Mouse (Mus musculus): ENCODE data around the gene Rab21. TPM values are rescaled to one million over a fixed set of nuclear protein-coding genes. Genes with fewer than 3 reads are reported as not detected.

Rab21 gene
- polyA plus RNA-seq, 1 experiment from 2014 or later, result 10.6 TPM

- Histone ChIP-seq H3K36me3 (ENCODE audit: control insufficient read depth, insufficient read depth, low read length) (0 out of 2 replicates have a peak, but pooled peaks cover 3% of the 10 kb centered on the region), H3K4me3 (ENCODE audit: low read depth, low read length) (no peak overlapping the region), H3K27ac (ENCODE audit: low read depth, low read length) (no peak overlapping the region), H3K4me2 (replicated peaks; ENCODE audit: low read depth, low read length) (no peak overlapping the region), H3K9ac (ENCODE audit: low read depth, low read length) (no peak overlapping the region), H3K4me1 (replicated peaks; ENCODE audit: control insufficient read depth, insufficient read depth, low read length) (no peaks in the 10 kb centered on the region), H3K27me3 (ENCODE audit: control insufficient read depth, insufficient read depth, low read length) (no peaks in the 10 kb centered on the region), H3K9me3 (ENCODE audit: control insufficient read depth, low read length) (no peaks in the 10 kb centered on the region)
- ATAC-seq (ENCODE audit: low FRiP score), result no peak
- DNase-seq (ENCODE audit: low spot score), result peak; percentile 5
- WGBS, result 77% methylated on average over 6 of the region's 6 CpGs
Measured at GRCm38 (mm10) chr10:115354553-115354952, 39.2 kb upstream of the Rab21 start.

- DNase-seq (ENCODE audit: low spot score), result no peak
- 80% methylated on average over 2 of the region's 2 CpGs for WGBS
- Histone ChIP-seq H3K9ac (ENCODE audit: low read depth, low read length) (no peak overlapping the region), H3K9me3 (ENCODE audit: control insufficient read depth, low read length) (no peaks in the 10 kb centered on the region), H3K36me3 (ENCODE audit: control insufficient read depth, insufficient read depth, low read length) (no peaks in the 10 kb centered on the region), H3K27me3 (ENCODE audit: control insufficient read depth, insufficient read depth, low read length) (no peaks in the 10 kb centered on the region), H3K4me1 (replicated peaks; ENCODE audit: control insufficient read depth, insufficient read depth, low read length) (no peaks in the 10 kb centered on the region), H3K27ac (ENCODE audit: low read depth, low read length) (no peak overlapping the region), H3K4me2 (replicated peaks; ENCODE audit: low read depth, low read length) (no peak overlapping the region), H3K4me3 (ENCODE audit: low read depth, low read length) (no peak overlapping the region)
- ATAC-seq (ENCODE audit: low FRiP score), result no peak
Measured at GRCm38 (mm10) chr10:115350810-115351397, 35.5 kb upstream of the Rab21 start.

GRCm38 (mm10) chr10:115349509-115349908 is 34.1 kb upstream of the Rab21 start:
- Histone ChIP-seq H3K9ac (ENCODE audit: low read depth, low read length) (no peak overlapping the region), H3K27ac (ENCODE audit: low read depth, low read length) (no peak overlapping the region), H3K4me3 (ENCODE audit: low read depth, low read length) (no peak overlapping the region), H3K36me3 (ENCODE audit: control insufficient read depth, insufficient read depth, low read length) (0 out of 2 replicates have a peak, but pooled peaks cover 4% of the 10 kb centered on the region), H3K4me1 (replicated peaks; ENCODE audit: control insufficient read depth, insufficient read depth, low read length) (no peaks in the 10 kb centered on the region), H3K9me3 (ENCODE audit: control insufficient read depth, low read length) (no peaks in the 10 kb centered on the region), H3K4me2 (replicated peaks; ENCODE audit: low read depth, low read length) (no peak overlapping the region), H3K27me3 (ENCODE audit: control insufficient read depth, insufficient read depth, low read length) (no peaks in the 10 kb centered on the region)
- ATAC-seq (ENCODE audit: low FRiP score) (no peak), DNase-seq (ENCODE audit: low spot score) (no peak)
- WGBS, result 89% methylated on average over 7 of the region's 7 CpGs

- DNase-seq (ENCODE audit: low spot score), result no peak
- Histone ChIP-seq H3K9ac (ENCODE audit: low read depth, low read length) (no peak overlapping the region), H3K4me3 (ENCODE audit: low read depth, low read length) (no peak overlapping the region), H3K4me1 (replicated peaks; ENCODE audit: control insufficient read depth, insufficient read depth, low read length) (no peaks in the 10 kb centered on the region), H3K9me3 (ENCODE audit: control insufficient read depth, low read length) (no peaks in the 10 kb centered on the region), H3K27me3 (ENCODE audit: control insufficient read depth, insufficient read depth, low read length) (no peaks in the 10 kb centered on the region), H3K27ac (ENCODE audit: low read depth, low read length) (no peak overlapping the region), H3K4me2 (replicated peaks; ENCODE audit: low read depth, low read length) (no peak overlapping the region), H3K36me3 (ENCODE audit: control insufficient read depth, insufficient read depth, low read length) (0 out of 2 replicates have a peak, but pooled peaks cover 4% of the 10 kb centered on the region)
- WGBS, result 79% methylated on average over 10 of the region's 10 CpGs
- ATAC-seq (ENCODE audit: low FRiP score), result no peak
Measured at GRCm38 (mm10) chr10:115349029-115349428, 33.6 kb upstream of the Rab21 start.

GRCm38 (mm10) chr10:115348131-115348530 is 32.7 kb upstream of the Rab21 start:
- Histone ChIP-seq H3K36me3 (ENCODE audit: control insufficient read depth, insufficient read depth, low read length) (0 out of 2 replicates have a peak, but pooled peaks cover 4% of the 10 kb centered on the region), H3K9me3 (ENCODE audit: control insufficient read depth, low read length) (no peaks in the 10 kb centered on the region), H3K4me2 (replicated peaks; ENCODE audit: low read depth, low read length) (no peak overlapping the region), H3K27ac (ENCODE audit: low read depth, low read length) (no peak overlapping the region), H3K9ac (ENCODE audit: low read depth, low read length) (no peak overlapping the region), H3K27me3 (ENCODE audit: control insufficient read depth, insufficient read depth, low read length) (no peaks in the 10 kb centered on the region), H3K4me1 (replicated peaks; ENCODE audit: control insufficient read depth, insufficient read depth, low read length) (no peaks in the 10 kb centered on the region), H3K4me3 (ENCODE audit: low read depth, low read length) (no peak overlapping the region)
- DNase-seq (ENCODE audit: low spot score), result no peak
- WGBS, result 86% methylated on average over 6 of the region's 6 CpGs
- ATAC-seq (ENCODE audit: low FRiP score), result no peak

GRCm38 (mm10) chr10:115346444-115346843 is 31.1 kb upstream of the Rab21 start:
- H3K9ac ChIP-seq (ENCODE audit: low read depth, low read length), result no peak overlapping the region
- no peak overlapping the region for H3K4me2 ChIP-seq (replicated peaks; ENCODE audit: low read depth, low read length)
- 0 out of 2 replicates have a peak, but pooled peaks cover 4% of the 10 kb centered on the region for H3K36me3 ChIP-seq (ENCODE audit: control insufficient read depth, insufficient read depth, low read length)
- H3K27me3 ChIP-seq (ENCODE audit: control insufficient read depth, insufficient read depth, low read length), result no peaks in the 10 kb centered on the region
- no peaks in the 10 kb centered on the region for H3K9me3 ChIP-seq (ENCODE audit: control insufficient read depth, low read length)
- no peaks in the 10 kb centered on the region for H3K4me1 ChIP-seq (replicated peaks; ENCODE audit: control insufficient read depth, insufficient read depth, low read length)
- DNase-seq (ENCODE audit: low spot score) (no peak), ATAC-seq (ENCODE audit: low FRiP score) (no peak)
- no peak overlapping the region for H3K4me3 ChIP-seq (ENCODE audit: low read depth, low read length)
- H3K27ac ChIP-seq (ENCODE audit: low read depth, low read length), result no peak overlapping the region

- Histone ChIP-seq H3K27ac (ENCODE audit: low read depth, low read length) (no peak overlapping the region), H3K4me2 (replicated peaks; ENCODE audit: low read depth, low read length) (no peak overlapping the region), H3K4me1 (replicated peaks; ENCODE audit: control insufficient read depth, insufficient read depth, low read length) (no peaks in the 10 kb centered on the region), H3K27me3 (ENCODE audit: control insufficient read depth, insufficient read depth, low read length) (no peaks in the 10 kb centered on the region), H3K4me3 (ENCODE audit: low read depth, low read length) (no peak overlapping the region), H3K9ac (ENCODE audit: low read depth, low read length) (no peak overlapping the region), H3K9me3 (ENCODE audit: control insufficient read depth, low read length) (no peaks in the 10 kb centered on the region), H3K36me3 (ENCODE audit: control insufficient read depth, insufficient read depth, low read length) (0 out of 2 replicates have a peak, but pooled peaks cover 4% of the 10 kb centered on the region)
- 83% methylated on average over 4 of the region's 4 CpGs for WGBS
- ATAC-seq (ENCODE audit: low FRiP score) (no peak), DNase-seq (ENCODE audit: low spot score) (no peak)
Measured at GRCm38 (mm10) chr10:115342771-115343425, 27.5 kb upstream of the Rab21 start.

GRCm38 (mm10) chr10:115339820-115340328 is 24.5 kb upstream of the Rab21 start:
- WGBS, result 95% methylated on average over 7 of the region's 7 CpGs
- no peak for ATAC-seq (ENCODE audit: low FRiP score)

GRCm38 (mm10) chr10:115336901-115337300 is 21.5 kb upstream of the Rab21 start:
- Histone ChIP-seq H3K27me3 (ENCODE audit: control insufficient read depth, insufficient read depth, low read length) (no peaks in the 10 kb centered on the region), H3K9ac (ENCODE audit: low read depth, low read length) (no peak overlapping the region), H3K4me3 (ENCODE audit: low read depth, low read length) (no peak overlapping the region), H3K27ac (ENCODE audit: low read depth, low read length) (no peak overlapping the region), H3K4me2 (replicated peaks; ENCODE audit: low read depth, low read length) (no peak overlapping the region), H3K4me1 (replicated peaks; ENCODE audit: control insufficient read depth, insufficient read depth, low read length) (no peaks in the 10 kb centered on the region), H3K36me3 (ENCODE audit: control insufficient read depth, insufficient read depth, low read length) (no peaks in the 10 kb centered on the region), H3K9me3 (ENCODE audit: control insufficient read depth, low read length) (no peaks in the 10 kb centered on the region)
- DNase-seq (ENCODE audit: low spot score) (no peak), ATAC-seq (ENCODE audit: low FRiP score) (no peak)
- WGBS, result 88% methylated on average over 4 of the region's 4 CpGs

More at GRCm38 (mm10) chr10:115339820-115340328, 24.5 kb upstream of the Rab21 start:
- Histone ChIP-seq H3K4me3 (ENCODE audit: low read depth, low read length) (no peak overlapping the region), H3K36me3 (ENCODE audit: control insufficient read depth, insufficient read depth, low read length) (no peaks in the 10 kb centered on the region), H3K27me3 (ENCODE audit: control insufficient read depth, insufficient read depth, low read length) (no peaks in the 10 kb centered on the region), H3K4me2 (replicated peaks; ENCODE audit: low read depth, low read length) (no peak overlapping the region), H3K4me1 (replicated peaks; ENCODE audit: control insufficient read depth, insufficient read depth, low read length) (no peaks in the 10 kb centered on the region), H3K27ac (ENCODE audit: low read depth, low read length) (no peak overlapping the region), H3K9ac (ENCODE audit: low read depth, low read length) (no peak overlapping the region), H3K9me3 (ENCODE audit: control insufficient read depth, low read length) (no peaks in the 10 kb centered on the region)
- DNase-seq (ENCODE audit: low spot score), result no peak
